Mouse (Mus musculus) kidney, adult 18-20 months (tissue): ENCODE data around the gene Sec24c.
A peak's percentile ranks its signal among the peaks of the same experiment; 100 is the strongest.
"Not testable (repeated sequence)": the region's sequence is repeated elsewhere in the genome, so short reads cannot be mapped to it uniquely, and the experiment has no call there.

ENCODE experiments used
- DNase-seq: peaks from one replicate; pipeline ENCODE4 v3.0.0; 2021

Sec24c gene

GRCm38 (mm10) chr14:20700362-20700761, 26.3 kb downstream of the Sec24c start:
- DNase-seq = no peak

- DNase-seq = no peak
These were observed 27.4 kb downstream of the Sec24c start for GRCm38 (mm10) chr14:20701554-20701953.

GRCm38 (mm10) chr14:20702096-20702740, 28.1 kb downstream of the Sec24c start:
- no peak for DNase-seq

- peak; percentile 95 for DNase-seq
These were observed 28.8 kb downstream of the Sec24c start, which contains the start of gene Chchd1 for GRCm38 (mm10) chr14:20702741-20703381. TSS of gene Chchd1 (plus strand) at chr14:20703006.

- not testable (repeated sequence) for DNase-seq
These were observed 29.4 kb downstream of the Sec24c start for GRCm38 (mm10) chr14:20703461-20703860.

GRCm38 (mm10) chr14:20707201-20708190, 33.4 kb downstream of the Sec24c start, which contains the start of gene Zswim8:
TSS of gene Zswim8 (plus strand) at chr14:20707552.
- peak; percentile 94 for DNase-seq

- no peak for DNase-seq
These were observed 34.1 kb downstream of the Sec24c start for GRCm38 (mm10) chr14:20708239-20708638.

- DNase-seq = no peak
These were observed 39.7 kb downstream of the Sec24c start for GRCm38 (mm10) chr14:20713832-20714231.

- DNase-seq = no peak
These were observed 44.3 kb downstream of the Sec24c start for GRCm38 (mm10) chr14:20718443-20718842.

- DNase-seq = no peak
These were observed 45.7 kb downstream of the Sec24c start for GRCm38 (mm10) chr14:20719767-20720166.

GRCm38 (mm10) chr14:20721371-20721770, 47.3 kb downstream of the Sec24c start:
- no peak for DNase-seq

GRCm38 (mm10) chr14:20723006-20723405, 48.9 kb downstream of the Sec24c start:
- DNase-seq = no peak

GRCm38 (mm10) chr14:20724043-20724442, 49.9 kb downstream of the Sec24c start:
- peak; percentile 68 for DNase-seq

- DNase-seq = no peak
These were observed 51.7 kb downstream of the Sec24c start for GRCm38 (mm10) chr14:20725660-20726339.

GRCm38 (mm10) chr14:20729871-20730270, 55.8 kb downstream of the Sec24c start:
- DNase-seq = no peak

GRCm38 (mm10) chr14:20730853-20731602, 56.9 kb downstream of the Sec24c start:
- DNase-seq = no peak

- peak; percentile 16 for DNase-seq
These were observed 59.2 kb downstream of the Sec24c start for GRCm38 (mm10) chr14:20733041-20733951.

GRCm38 (mm10) chr14:20733952-20734774, 60.1 kb downstream of the Sec24c start, which contains the start of gene Ndst2:
TSS of gene Ndst2 (minus strand) at chr14:20734562.
- peak; percentile 93 for DNase-seq

- no peak for DNase-seq
These were observed 60.9 kb downstream of the Sec24c start for GRCm38 (mm10) chr14:20735052-20735451.
